Mouse (Mus musculus) heart, embryonic 14.5 days (tissue): ENCODE measurements around the gene Tsc22d2. TPM values are rescaled to one million over a fixed set of nuclear protein-coding genes. Genes with fewer than 3 reads are reported as not detected.

Source experiments
- ATAC-seq: fragments of 200-750 bp; cut with Nextera tagmentation; 2 replicates; pipeline ENCODE4 v1.8.0; 2017; ENCODE audit warnings: low read depth, moderate TSS enrichment; ENCODE audit not compliant: insufficient number of reproducible peaks, insufficient read depth, low FRiP score
- H3K27ac ChIP-seq, 2 experiments: fragments of 200-500 bp in 1 of 2; fragments of 300-500 bp in 1 of 2; sonication (generic) in 1 of 2; replicated peaks in 1 of 2; 2 replicates each; pipeline ENCODE4 v1.5.1; 2012 to 2014; ENCODE audit warnings: low read depth in 2 of 2, low read length in 2 of 2, control low read depth in 1 of 2, mild to moderate bottlenecking in 1 of 2, mixed read lengths in 1 of 2; ENCODE audit not compliant: control insufficient read depth in 1 of 2, insufficient read depth in 1 of 2
- H3K27me3 ChIP-seq: fragments of 300-500 bp; sonication (generic); 2 replicates; pipeline ENCODE4 v1.6.1; 2014; ENCODE audit warnings: mild to moderate bottlenecking, low read length, control low read depth; ENCODE audit not compliant: control insufficient read depth, insufficient read depth
- H3K36me3 ChIP-seq: fragments of 300-500 bp; sonication (generic); 2 replicates; pipeline ENCODE4 v1.6.1; 2014; ENCODE audit warnings: mild to moderate bottlenecking, control low read depth, low read length, mixed read lengths; ENCODE audit not compliant: control insufficient read depth, insufficient read depth
- H3K4me1 ChIP-seq, 2 experiments: fragments of 200-500 bp in 1 of 2; fragments of 300-500 bp in 1 of 2; sonication (generic) in 1 of 2; 2 replicates each; pipeline ENCODE4 v1.6.1; 2012 to 2014; ENCODE audit warnings: low read length in 2 of 2, control low read depth in 1 of 2, mixed read lengths in 1 of 2; ENCODE audit not compliant: control insufficient read depth in 2 of 2, insufficient read depth in 2 of 2
- H3K4me2 ChIP-seq: fragments of 300-500 bp; sonication (generic); 2 replicates; pipeline ENCODE4 v1.6.1; 2014; ENCODE audit warnings: mild to moderate bottlenecking, low read length
- H3K4me3 ChIP-seq, 2 experiments: fragments of 200-500 bp in 1 of 2; fragments of 300-500 bp in 1 of 2; sonication (generic) in 1 of 2; 2 replicates each; pipeline ENCODE4 v1.5.1; 2012 to 2014; ENCODE audit warnings: low read length in 2 of 2, mild to moderate bottlenecking in 2 of 2, control low read depth in 1 of 2, low read depth in 1 of 2, moderate library complexity in 1 of 2; ENCODE audit not compliant: control insufficient read depth in 1 of 2, insufficient read depth in 1 of 2
- H3K9ac ChIP-seq: fragments of 300-500 bp; sonication (generic); 2 replicates; pipeline ENCODE4 v1.6.1; 2014; ENCODE audit warnings: mild to moderate bottlenecking, low read length
- H3K9me3 ChIP-seq: fragments of 300-500 bp; sonication (generic); 2 replicates; pipeline ENCODE4 v1.6.1; 2016; ENCODE audit warnings: low read length, control low read depth; ENCODE audit not compliant: control insufficient read depth
- WGBS: fragments of 180-500 bp; shearing (Covaris S2); extraction: QIAGEN DNeasy Blood & Tissue Kit; methylation state at CpG from one replicate; pipeline ENCODE4 v1.1.7; 2014; 5-methylcytosine and 5-hydroxymethylcytosine counted together
- polyA plus RNA-seq: library from polyadenylated mRNA; unstranded; fragments of >200 nt; fragmentation: Nextera tagmentation; extraction: Ambion mirVana; gene quantifications from 2 replicates; pipeline ENCODE4 v1.2.1, GENCODE M21; 2014

Gene Tsc22d2
- polyA plus RNA-seq, 1 experiment from 2014 or later = 25.3 TPM

GRCm38 (mm10) chr3:58485883-58486282 is 71.4 kb downstream of the Tsc22d2 start:
- no peak overlapping the region for H3K4me2 ChIP-seq
- ATAC-seq = no peak
- no peak overlapping the region for H3K4me3 ChIP-seq
- 68% methylated on average over 7 of the region's 7 CpGs for WGBS
- H3K4me1 ChIP-seq = no peaks in the 10 kb centered on the region
- no peaks in the 10 kb centered on the region for H3K27me3 ChIP-seq
- H3K9me3 ChIP-seq = peaks cover 9% of the 10 kb centered on the region; the same call in 1 of the 2 replicates
- H3K9ac ChIP-seq = no peak overlapping the region
- no peaks in the 10 kb centered on the region for H3K36me3 ChIP-seq
- no peak overlapping the region for H3K27ac ChIP-seq

DNA sequence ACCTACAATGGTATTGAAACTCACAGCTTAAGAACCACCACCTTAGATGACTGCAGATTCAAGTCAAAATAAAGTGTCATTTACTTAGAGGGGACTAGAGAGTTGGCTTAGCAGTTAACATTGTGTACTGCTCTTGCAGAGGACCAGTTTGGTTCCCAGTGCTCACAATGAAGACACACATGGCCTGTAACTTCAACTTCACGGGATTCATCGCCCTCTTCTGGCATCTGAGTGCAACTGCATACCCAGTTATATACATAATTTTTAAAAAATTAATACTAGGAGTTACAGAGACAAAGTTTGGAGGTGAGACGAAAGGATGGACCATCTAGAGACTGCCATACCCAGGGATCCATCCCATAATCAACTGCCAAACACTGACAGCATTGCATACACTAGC is 72.6 kb downstream of the Tsc22d2 start:
- no peak for ATAC-seq
- no peak overlapping the region for H3K4me3 ChIP-seq
- H3K27me3 ChIP-seq = no peaks in the 10 kb centered on the region
- H3K4me1 ChIP-seq = no peaks in the 10 kb centered on the region
- H3K27ac ChIP-seq = no peak overlapping the region
- H3K9ac ChIP-seq = no peak overlapping the region
- H3K4me2 ChIP-seq = no peak overlapping the region
- H3K36me3 ChIP-seq = no peaks in the 10 kb centered on the region
- H3K9me3 ChIP-seq = peaks cover 9% of the 10 kb centered on the region; the same call in 1 of the 2 replicates
- 69% methylated on average over 3 of the region's 3 CpGs for WGBS

DNA sequence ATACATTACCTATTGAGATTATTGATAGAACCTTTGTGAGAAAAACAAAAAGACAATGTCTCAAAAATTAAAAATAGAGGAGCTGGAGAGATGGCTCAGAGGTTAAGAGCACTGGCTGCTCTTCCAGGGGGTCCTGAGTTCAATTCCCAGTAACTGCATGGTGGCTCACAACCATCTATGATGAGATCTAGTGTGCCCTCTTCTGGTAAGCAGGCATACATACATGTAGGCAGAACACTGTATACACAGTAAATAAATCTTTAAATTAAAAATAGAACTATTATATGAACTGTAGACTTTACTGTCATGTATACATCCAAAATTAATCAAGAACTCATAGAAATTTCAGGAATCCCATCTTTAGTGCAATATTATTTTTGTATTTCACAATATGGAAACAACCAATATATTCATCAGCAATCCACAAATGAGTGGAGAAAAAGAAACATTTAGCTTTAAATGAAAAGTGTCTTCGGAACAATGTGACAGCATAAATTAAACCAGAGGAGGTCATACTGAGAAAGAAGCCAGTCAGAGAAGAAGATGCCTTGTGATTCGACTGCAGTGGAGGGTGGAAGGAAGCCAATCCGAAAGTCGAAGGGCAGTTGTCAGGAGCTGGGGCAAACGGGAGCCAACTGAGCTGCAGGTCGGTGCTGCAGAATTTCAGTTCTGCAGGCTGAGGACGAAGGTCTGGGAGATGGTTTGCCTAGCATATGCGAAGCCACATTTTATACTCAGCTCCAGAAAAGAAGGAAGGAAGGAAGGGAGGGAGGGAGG is 73.7 kb downstream of the Tsc22d2 start:
- WGBS = 74% methylated on average over 8 of the region's 8 CpGs
- ATAC-seq = no peak
- Histone ChIP-seq H3K4me1 (no peaks in the 10 kb centered on the region), H3K36me3 (no peaks in the 10 kb centered on the region), H3K4me3 (no peak overlapping the region), H3K27ac (no peak overlapping the region), H3K4me2 (no peak overlapping the region), H3K9me3 (peaks cover 5% of the 10 kb centered on the region; the same call in 1 of the 2 replicates), H3K9ac (no peak overlapping the region), H3K27me3 (no peaks in the 10 kb centered on the region)

DNA sequence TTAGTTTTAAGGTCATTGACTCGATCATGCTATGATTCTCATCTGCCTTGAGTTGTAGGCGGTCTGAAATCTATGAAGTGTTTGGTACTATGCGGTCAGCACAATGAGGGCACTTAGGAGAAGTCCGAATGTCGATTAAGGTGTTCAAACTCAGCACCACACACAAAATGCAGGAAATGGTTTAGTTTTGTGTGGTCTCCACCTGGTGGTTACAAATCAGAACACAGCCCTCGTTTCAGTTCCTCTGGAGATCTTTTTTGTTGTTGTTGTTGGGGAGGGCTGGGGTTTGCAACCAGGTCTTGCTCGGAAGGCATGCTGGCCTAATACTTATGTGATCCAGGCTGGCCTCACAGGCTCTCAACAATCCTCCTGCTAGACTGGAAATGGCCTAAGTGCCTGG is 76.3 kb downstream of the Tsc22d2 start:
- Histone ChIP-seq H3K9ac (no peak overlapping the region), H3K9me3 (peaks cover 5% of the 10 kb centered on the region; the same call in 1 of the 2 replicates)

GRCm38 (mm10) chr3:58493621-58494020 is 79.1 kb downstream of the Tsc22d2 start:
- no peak overlapping the region for H3K9ac ChIP-seq
- H3K27ac ChIP-seq = no peak overlapping the region
- no peaks in the 10 kb centered on the region for H3K4me1 ChIP-seq
- H3K9me3 ChIP-seq = no peaks in the 10 kb centered on the region
- H3K27me3 ChIP-seq = no peaks in the 10 kb centered on the region
- no peak overlapping the region for H3K4me2 ChIP-seq
- no peaks in the 10 kb centered on the region for H3K36me3 ChIP-seq
- ATAC-seq = no peak
- WGBS = 69% methylated on average over 4 of the region's 4 CpGs
- no peak overlapping the region for H3K4me3 ChIP-seq

More for the DNA sequence above, 76.3 kb downstream of the Tsc22d2 start:
- 64% methylated on average over 7 of the region's 7 CpGs for WGBS
- H3K4me3 ChIP-seq = no peak overlapping the region
- no peak for ATAC-seq
- H3K36me3 ChIP-seq = no peaks in the 10 kb centered on the region
- H3K4me2 ChIP-seq = no peak overlapping the region
- H3K4me1 ChIP-seq = no peaks in the 10 kb centered on the region
- H3K27me3 ChIP-seq = no peaks in the 10 kb centered on the region
- no peak overlapping the region for H3K27ac ChIP-seq

DNA sequence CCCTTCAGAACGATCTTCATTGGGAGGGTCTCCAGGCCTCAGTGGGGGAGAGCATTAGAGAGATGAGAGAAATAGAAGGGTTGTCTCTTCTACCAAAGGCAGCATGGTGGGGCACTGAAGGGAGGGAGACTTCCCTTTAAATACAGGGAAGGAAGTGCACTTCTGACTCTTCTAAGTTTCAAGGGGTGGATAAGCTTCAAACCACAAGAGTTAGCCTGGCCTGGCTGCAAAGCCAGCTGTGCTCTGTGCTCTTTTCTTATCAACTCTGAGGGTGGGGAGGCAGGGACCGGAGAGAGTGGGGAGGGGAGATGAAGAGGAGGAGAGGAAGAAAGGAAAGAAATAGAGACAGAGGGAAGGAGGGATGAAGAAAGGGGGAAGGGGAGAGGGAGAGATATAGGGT is 87.4 kb downstream of the Tsc22d2 start:
- Histone ChIP-seq H3K4me3 (no peak overlapping the region), H3K9me3 (no peaks in the 10 kb centered on the region), H3K4me2 (no peak overlapping the region), H3K27ac (no peak overlapping the region), H3K36me3 (no peaks in the 10 kb centered on the region), H3K4me1 (no peaks in the 10 kb centered on the region), H3K9ac (no peak overlapping the region), H3K27me3 (no peaks in the 10 kb centered on the region)
- no peak for ATAC-seq
- 29% methylated on average over 2 of the region's 2 CpGs for WGBS

GRCm38 (mm10) chr3:58503720-58504333 is 89.3 kb downstream of the Tsc22d2 start:
- H3K27me3 ChIP-seq = no peaks in the 10 kb centered on the region
- no peak overlapping the region for H3K9ac ChIP-seq
- H3K9me3 ChIP-seq = no peaks in the 10 kb centered on the region
- no peak for ATAC-seq
- WGBS = 66% methylated on average over 3 of the region's 3 CpGs
- H3K36me3 ChIP-seq = no peaks in the 10 kb centered on the region
- no peak overlapping the region for H3K4me3 ChIP-seq
- no peak overlapping the region for H3K4me2 ChIP-seq
- 0 out of 4 replicates have a peak, but pooled peaks cover 0 to 2% of the 10 kb centered on the region in 2 experiments for H3K4me1 ChIP-seq
- H3K27ac ChIP-seq = no peak overlapping the region
